Mouse (Mus musculus): Measurements from ENCODE around the gene Gtf2f1. TPM values are rescaled to one million over a fixed set of nuclear protein-coding genes. Genes with fewer than 3 reads are reported as not detected.
A peak's percentile ranks its signal among the peaks of the same experiment; 100 is the strongest.

Gene Gtf2f1
- polyA plus RNA-seq, 1 experiment from 2014 or later: 63.2 TPM

DNA sequence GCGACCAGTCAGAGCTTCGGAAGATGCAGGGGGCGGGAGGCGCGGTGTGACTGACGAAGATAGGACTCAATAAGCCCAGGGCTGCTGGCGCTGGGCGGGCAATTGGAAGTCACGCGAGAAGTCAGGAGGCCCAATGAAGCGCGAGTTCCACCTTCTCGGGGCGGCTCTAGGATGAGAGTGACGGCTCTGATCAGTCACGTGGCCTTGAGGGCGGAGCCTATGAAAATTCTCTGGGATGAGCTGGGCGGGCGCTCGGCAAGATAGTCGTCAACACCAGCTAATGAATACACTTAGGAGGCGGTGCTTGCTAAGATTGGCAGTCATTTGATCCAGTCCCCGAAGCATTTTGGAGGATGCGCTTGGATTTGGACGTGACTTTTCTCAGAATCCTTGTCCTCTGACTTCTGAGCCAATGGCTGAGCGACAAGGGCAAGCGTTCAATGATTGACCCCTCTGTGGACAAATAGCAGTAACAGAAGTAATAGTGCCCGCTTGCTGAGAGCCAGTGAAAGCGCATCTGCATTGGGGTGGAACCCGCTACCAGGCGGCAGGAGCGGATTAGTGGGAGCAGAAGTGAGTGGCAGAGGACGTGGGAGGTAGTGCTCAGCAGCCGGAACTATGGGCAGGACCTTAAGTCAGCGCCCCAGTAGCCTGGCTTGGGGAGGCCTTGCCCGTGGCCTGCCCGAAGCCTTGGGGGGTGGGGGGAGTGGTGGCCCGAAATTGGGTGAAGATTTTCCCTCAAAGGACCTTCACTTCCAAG, 20.8 kb upstream of the Gtf2f1 start:
- Histone ChIP-seq H3K4me2 (peak overlapping the region; percentile 76), H3K36me3 (peaks cover 14% of the 10 kb centered on the region), H3K9me3 (replicated peaks) (no peaks in the 10 kb centered on the region), H3K27me3 (replicated peaks) (no peaks in the 10 kb centered on the region), H3K27ac (replicated peaks) (peak overlapping the region; percentile 86), H3K4me3 (replicated peaks) (peak overlapping the region; percentile 64), H3K9ac (replicated peaks) (peak overlapping the region; percentile 52), H3K4me1 (peaks cover 28% of the 10 kb centered on the region)
- ATAC-seq (ENCODE audit: low FRiP score): peak; percentile 97
- under 1% methylated on average over 38 of the region's 38 CpGs for WGBS

- ATAC-seq (ENCODE audit: low FRiP score): peak; percentile 3; the same call in 1 of the 2 replicates
- peaks cover 22% of the 10 kb centered on the region for H3K36me3 ChIP-seq
- peak within 1 kb of the TSS; percentile 64 for H3K4me3 ChIP-seq (replicated peaks)
- H3K9ac ChIP-seq (replicated peaks): peak within 1 kb of the TSS; percentile 93
- no peaks in the 10 kb centered on the region for H3K9me3 ChIP-seq (replicated peaks)
- peak within 1 kb of the TSS; percentile 86 for H3K4me2 ChIP-seq
- WGBS: 1% methylated on average over 91 of the region's 99 CpGs
- peak within 1 kb of the TSS; percentile 91 for H3K27ac ChIP-seq (replicated peaks)
- H3K27me3 ChIP-seq (replicated peaks): no peaks in the 10 kb centered on the region
- H3K4me1 ChIP-seq: peaks cover 28% of the 10 kb centered on the region
Observed at GRCm38 (mm10) chr17:57030931-57031660, 20.0 kb upstream of the Gtf2f1 start, which contains the start of gene Khsrp. Gene Khsrp (minus strand): TSS chr17:57031522.

DNA sequence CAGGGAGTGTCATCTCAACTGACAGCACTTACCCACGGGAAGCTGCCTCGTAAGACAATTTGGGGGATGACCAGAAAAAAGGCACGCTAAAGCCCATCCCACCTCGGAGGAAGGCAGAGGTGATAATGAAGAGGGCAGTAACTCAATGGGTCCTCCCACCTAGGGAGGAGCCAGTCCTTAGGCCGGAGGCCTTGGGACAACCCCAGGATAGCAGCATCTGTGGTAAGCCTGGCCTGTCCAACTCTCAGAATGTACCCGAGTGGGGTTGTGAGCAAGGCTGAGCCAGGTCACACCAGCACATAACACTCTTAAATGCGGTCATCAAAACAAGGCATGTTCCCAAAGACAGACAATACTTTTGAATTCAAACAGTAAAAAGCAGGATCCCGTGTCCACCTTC, 18.6 kb upstream of the Gtf2f1 start:
- 38% methylated on average over 8 of the region's 8 CpGs for WGBS
- H3K27ac ChIP-seq (replicated peaks): peak overlapping the region; percentile 91; the same call in 1 of the 2 replicates
- H3K27me3 ChIP-seq (replicated peaks): no peaks in the 10 kb centered on the region
- H3K4me3 ChIP-seq (replicated peaks): peak overlapping the region; percentile 64
- H3K9me3 ChIP-seq (replicated peaks): no peaks in the 10 kb centered on the region
- H3K4me1 ChIP-seq: peaks cover 28% of the 10 kb centered on the region
- H3K36me3 ChIP-seq: peaks cover 36% of the 10 kb centered on the region
- no peak for ATAC-seq (ENCODE audit: low FRiP score)
- peak overlapping the region; percentile 93 for H3K9ac ChIP-seq (replicated peaks)
- H3K4me2 ChIP-seq: peak overlapping the region; percentile 86

DNA sequence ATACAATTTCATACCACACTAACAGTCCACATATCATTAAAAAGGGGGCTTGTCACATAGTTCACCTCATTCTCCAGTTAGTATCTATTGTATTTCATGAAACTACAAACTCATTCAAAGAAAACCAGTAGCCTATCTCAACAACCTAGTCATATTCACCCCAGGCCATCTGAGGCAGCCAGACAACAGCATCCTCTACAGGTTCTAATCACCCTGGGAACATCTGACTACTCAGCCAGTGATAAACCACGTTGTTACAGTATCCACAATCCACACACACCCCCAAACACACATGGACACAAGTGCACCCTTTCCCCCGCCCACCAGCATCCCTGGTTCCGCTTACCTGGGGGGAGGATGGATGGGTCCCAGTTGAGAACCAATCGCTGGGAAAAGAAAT, 16.4 kb upstream of the Gtf2f1 start:
- H3K27me3 ChIP-seq (replicated peaks): no peaks in the 10 kb centered on the region
- H3K9me3 ChIP-seq (replicated peaks): no peaks in the 10 kb centered on the region
- H3K27ac ChIP-seq (replicated peaks): no peak overlapping the region
- no peak overlapping the region for H3K4me3 ChIP-seq (replicated peaks)
- H3K9ac ChIP-seq (replicated peaks): no peak overlapping the region
- H3K4me1 ChIP-seq: peaks cover 23% of the 10 kb centered on the region
- H3K36me3 ChIP-seq: peaks cover 58% of the 10 kb centered on the region
- WGBS: 90% methylated on average over 4 of the region's 4 CpGs
- ATAC-seq (ENCODE audit: low FRiP score): no peak
- no peak overlapping the region for H3K4me2 ChIP-seq

GRCm38 (mm10) chr17:57020960-57021359, 9.9 kb upstream of the Gtf2f1 start:
- Histone ChIP-seq H3K27ac (replicated peaks) (no peak overlapping the region), H3K9me3 (replicated peaks) (no peaks in the 10 kb centered on the region), H3K27me3 (replicated peaks) (no peaks in the 10 kb centered on the region), H3K4me2 (no peak overlapping the region), H3K36me3 (peaks cover 64% of the 10 kb centered on the region), H3K9ac (replicated peaks) (no peak overlapping the region), H3K4me3 (replicated peaks) (no peak overlapping the region), H3K4me1 (no peaks in the 10 kb centered on the region)
- ATAC-seq (ENCODE audit: low FRiP score): no peak
- 94% methylated on average over 5 of the region's 5 CpGs for WGBS

GRCm38 (mm10) chr17:57019693-57020092, 8.6 kb upstream of the Gtf2f1 start:
- H3K4me3 ChIP-seq (replicated peaks): no peak overlapping the region
- no peaks in the 10 kb centered on the region for H3K27me3 ChIP-seq (replicated peaks)
- no peak overlapping the region for H3K27ac ChIP-seq (replicated peaks)
- H3K4me2 ChIP-seq: no peak overlapping the region
- peaks cover 51% of the 10 kb centered on the region for H3K36me3 ChIP-seq
- H3K9ac ChIP-seq (replicated peaks): no peak overlapping the region
- 87% methylated on average over 2 of the region's 2 CpGs for WGBS
- no peaks in the 10 kb centered on the region for H3K4me1 ChIP-seq
- H3K9me3 ChIP-seq (replicated peaks): no peaks in the 10 kb centered on the region
- no peak for ATAC-seq (ENCODE audit: low FRiP score)

GRCm38 (mm10) chr17:57012245-57012795, 1.2 kb upstream of the Gtf2f1 start:
- no peaks in the 10 kb centered on the region; the same call in 1 of the 2 replicates for H3K27me3 ChIP-seq (replicated peaks)
- H3K4me2 ChIP-seq: peak overlapping the region; percentile 88
- no peaks in the 10 kb centered on the region for H3K9me3 ChIP-seq (replicated peaks)
- peaks cover 26% of the 10 kb centered on the region for H3K4me1 ChIP-seq
- H3K36me3 ChIP-seq: peaks cover 20% of the 10 kb centered on the region
- H3K4me3 ChIP-seq (replicated peaks): peak overlapping the region; percentile 83
- ATAC-seq (ENCODE audit: low FRiP score): peak; percentile 1; the same call in 1 of the 2 replicates
- 76% methylated on average over 13 of the region's 13 CpGs for WGBS
- H3K9ac ChIP-seq (replicated peaks): peak overlapping the region; percentile 84
- H3K27ac ChIP-seq (replicated peaks): peak overlapping the region; percentile 98

GRCm38 (mm10) chr17:57010911-57011235, 215 bp downstream of the Gtf2f1 start:
- WGBS: under 1% methylated on average over 19 of the region's 19 CpGs
- Histone ChIP-seq H3K9me3 (replicated peaks) (no peaks in the 10 kb centered on the region), H3K4me2 (peak overlapping the region; percentile 90), H3K27me3 (replicated peaks) (no peaks in the 10 kb centered on the region; the same call in 1 of the 2 replicates), H3K4me1 (peaks cover 26% of the 10 kb centered on the region), H3K4me3 (replicated peaks) (peak overlapping the region; percentile 83), H3K36me3 (peaks cover 34% of the 10 kb centered on the region), H3K9ac (replicated peaks) (peak overlapping the region; percentile 77), H3K27ac (replicated peaks) (peak overlapping the region; percentile 84)
- ATAC-seq (ENCODE audit: low FRiP score): peak; percentile 52

GRCm38 (mm10) chr17:57007137-57007905, 3.8 kb downstream of the Gtf2f1 start:
- H3K27me3 ChIP-seq (replicated peaks): no peaks in the 10 kb centered on the region
- peaks cover 69% of the 10 kb centered on the region for H3K36me3 ChIP-seq
- no peak overlapping the region for H3K27ac ChIP-seq (replicated peaks)
- H3K9ac ChIP-seq (replicated peaks): no peak overlapping the region
- peaks cover 21% of the 10 kb centered on the region for H3K4me1 ChIP-seq
- WGBS: 95% methylated on average over 13 of the region's 13 CpGs
- H3K4me3 ChIP-seq (replicated peaks): no peak overlapping the region
- H3K9me3 ChIP-seq (replicated peaks): no peaks in the 10 kb centered on the region
- no peak overlapping the region for H3K4me2 ChIP-seq
- ATAC-seq (ENCODE audit: low FRiP score): no peak

- no peaks in the 10 kb centered on the region for H3K4me1 ChIP-seq
- H3K9ac ChIP-seq (replicated peaks): no peak overlapping the region
- H3K4me3 ChIP-seq (replicated peaks): no peak overlapping the region
- 95% methylated on average over 7 of the region's 7 CpGs for WGBS
- no peak overlapping the region for H3K27ac ChIP-seq (replicated peaks)
- no peaks in the 10 kb centered on the region for H3K27me3 ChIP-seq (replicated peaks)
- ATAC-seq (ENCODE audit: low FRiP score): no peak
- H3K36me3 ChIP-seq: peaks cover 80% of the 10 kb centered on the region
- no peak overlapping the region for H3K4me2 ChIP-seq
- H3K9me3 ChIP-seq (replicated peaks): no peaks in the 10 kb centered on the region
Observed at GRCm38 (mm10) chr17:57003994-57004393, 7.1 kb downstream of the Gtf2f1 start.

DNA sequence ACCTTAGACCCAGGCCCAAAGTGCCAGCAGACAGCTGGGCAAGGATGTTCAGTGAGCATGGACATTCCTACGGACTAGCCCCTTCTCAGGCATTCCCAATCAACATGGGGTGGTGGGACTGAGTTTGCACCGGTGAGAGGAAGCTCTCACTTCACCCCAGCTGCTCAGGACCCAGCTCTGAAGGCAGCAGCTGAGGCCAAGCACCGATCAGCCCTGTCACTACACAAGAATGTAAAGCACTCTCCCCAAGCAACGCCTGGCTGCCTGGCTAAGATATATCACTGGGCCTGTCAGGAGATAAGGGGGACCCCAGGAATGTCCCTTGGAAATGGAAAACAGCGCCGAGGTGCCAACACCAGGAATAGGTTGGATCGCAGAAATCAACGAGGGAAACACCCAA, 9.9 kb downstream of the Gtf2f1 start:
- Histone ChIP-seq H3K9ac (replicated peaks) (no peak overlapping the region), H3K4me3 (replicated peaks) (no peak overlapping the region), H3K4me1 (peaks cover 20% of the 10 kb centered on the region), H3K4me2 (no peak overlapping the region), H3K36me3 (peaks cover 56% of the 10 kb centered on the region), H3K27me3 (replicated peaks) (no peaks in the 10 kb centered on the region), H3K9me3 (replicated peaks) (no peaks in the 10 kb centered on the region), H3K27ac (replicated peaks) (no peak overlapping the region)
- no peak for ATAC-seq (ENCODE audit: low FRiP score)
- WGBS: 77% methylated on average over 8 of the region's 8 CpGs
